Mouse (Mus musculus) cerebellum, postnatal 4 days (tissue): ENCODE results near the gene Lpp.

ENCODE experiments used
- DNase-seq, 2 experiments: peaks; one replicate each; pipeline ENCODE4 v3.0.0; 2022; ENCODE audit warnings: low spot score in 2 of 2, mixed read lengths in 1 of 2

The Lpp gene

GRCm38 (mm10) chr16:24469313-24469712 is 76.0 kb downstream of the Lpp start:
- DNase-seq: no peak

- DNase-seq: no peak
These were observed 77.3 kb downstream of the Lpp start for GRCm38 (mm10) chr16:24470601-24471000.

GRCm38 (mm10) chr16:24471029-24471428 is 77.7 kb downstream of the Lpp start:
- DNase-seq: no peak

- no peak for DNase-seq
These were observed 78.5 kb downstream of the Lpp start for GRCm38 (mm10) chr16:24471801-24472200.

GRCm38 (mm10) chr16:24473966-24474365 is 80.7 kb downstream of the Lpp start:
- DNase-seq: no peak

- no peak for DNase-seq
These were observed 81.5 kb downstream of the Lpp start for GRCm38 (mm10) chr16:24474781-24475180.

- no peak for DNase-seq
These were observed 82.1 kb downstream of the Lpp start for GRCm38 (mm10) chr16:24475305-24475947.

- DNase-seq: no peak
These were observed 83.6 kb downstream of the Lpp start for GRCm38 (mm10) chr16:24476911-24477401.

- DNase-seq: no peak
These were observed 84.7 kb downstream of the Lpp start for GRCm38 (mm10) chr16:24478006-24478405.

- no peak for DNase-seq
These were observed 85.5 kb downstream of the Lpp start for GRCm38 (mm10) chr16:24478851-24479250.

- no peak for DNase-seq
These were observed 89.3 kb downstream of the Lpp start for GRCm38 (mm10) chr16:24482648-24483047.

- DNase-seq: no peak
These were observed 90.3 kb downstream of the Lpp start for GRCm38 (mm10) chr16:24483527-24484101.

GRCm38 (mm10) chr16:24487782-24488241 is 94.5 kb downstream of the Lpp start:
- DNase-seq: no peak

- DNase-seq: no peak
These were observed 96.4 kb downstream of the Lpp start for GRCm38 (mm10) chr16:24489516-24490285.

- DNase-seq: peak in 1 of 2 experiments; percentile 14
These were observed 97.6 kb downstream of the Lpp start for GRCm38 (mm10) chr16:24490751-24491485.

GRCm38 (mm10) chr16:24491486-24491758 is 98.1 kb downstream of the Lpp start:
- DNase-seq: no peak

- no peak for DNase-seq
These were observed 99.1 kb downstream of the Lpp start for GRCm38 (mm10) chr16:24492194-24492940.

GRCm38 (mm10) chr16:24494531-24494930 is 101.2 kb downstream of the Lpp start:
- DNase-seq: no peak

- DNase-seq: no peak
These were observed 102.2 kb downstream of the Lpp start for GRCm38 (mm10) chr16:24495461-24495860.

- DNase-seq: no peak
These were observed 103.3 kb downstream of the Lpp start for GRCm38 (mm10) chr16:24496635-24497034.

GRCm38 (mm10) chr16:24497413-24497812 is 104.1 kb downstream of the Lpp start:
- no peak for DNase-seq
